Mouse (Mus musculus): ENCODE measurements around the gene Fbln2. TPM values are rescaled to one million over a fixed set of nuclear protein-coding genes. Genes with fewer than 3 reads are reported as not detected.
"Not testable (repeated sequence)": the region's sequence is repeated elsewhere in the genome, so short reads cannot be mapped to it uniquely, and the experiment has no call there.

The Fbln2 gene
- 6.2 and 6.5 TPM in 2 replicates for polyA plus RNA-seq (2015; fragmentation: Nextera tagmentation; extraction: Ambion mirVana)

- Histone ChIP-seq H3K27me3 (peaks cover 50% of the 10 kb centered on the region), H3K4me2 (peak within 1 kb of the TSS; percentile 43), H3K4me3 (replicated peaks) (peak within 1 kb of the TSS; percentile 20)
- H3K4me1 ChIP-seq (replicated peaks); H3K27ac ChIP-seq (replicated peaks); ATAC-seq (ENCODE audit: insufficient read depth); H3K36me3 ChIP-seq (replicated peaks); H3K9ac ChIP-seq; H3K9me3 ChIP-seq (replicated peaks): not testable (repeated sequence)
These were observed at the start of gene Fbln2 for GRCm38 (mm10) chr6:91212155-91212554. Gene Fbln2, plus strand, starts transcription at chr6:91212455.

- ATAC-seq (ENCODE audit: insufficient read depth) = peak; percentile 94
- Histone ChIP-seq H3K9ac (peak overlapping the region; percentile 56), H3K36me3 (replicated peaks) (0 out of 2 replicates have a peak, but pooled peaks cover 11% of the 10 kb centered on the region), H3K4me2 (peak overlapping the region; percentile 68), H3K27ac (replicated peaks) (peak overlapping the region; percentile 98), H3K27me3 (no peaks in the 10 kb centered on the region), H3K4me1 (replicated peaks) (peaks cover 87% of the 10 kb centered on the region), H3K4me3 (replicated peaks) (peak overlapping the region; percentile 26), H3K9me3 (replicated peaks) (no peaks in the 10 kb centered on the region)
- 13% methylated on average over 5 of the region's 5 CpGs for WGBS (ENCODE audit: insufficient replicate concordance)
These were observed 48.9 kb upstream of the Fbln2 start for GRCm38 (mm10) chr6:91163195-91163911.

GRCm38 (mm10) chr6:91164584-91164983, 47.7 kb upstream of the Fbln2 start:
- 77% methylated on average over 2 of the region's 2 CpGs for WGBS (ENCODE audit: insufficient replicate concordance)
- no peak overlapping the region for H3K4me2 ChIP-seq
- no peaks in the 10 kb centered on the region for H3K27me3 ChIP-seq
- H3K36me3 ChIP-seq (replicated peaks) = 0 out of 2 replicates have a peak, but pooled peaks cover 19% of the 10 kb centered on the region
- H3K27ac ChIP-seq (replicated peaks) = peak overlapping the region; percentile 98
- no peaks in the 10 kb centered on the region for H3K9me3 ChIP-seq (replicated peaks)
- peaks cover 75% of the 10 kb centered on the region for H3K4me1 ChIP-seq (replicated peaks)
- no peak for ATAC-seq (ENCODE audit: insufficient read depth)
- H3K4me3 ChIP-seq (replicated peaks) = no peak overlapping the region
- H3K9ac ChIP-seq = peak overlapping the region; percentile 46

GRCm38 (mm10) chr6:91165210-91165609, 47.0 kb upstream of the Fbln2 start:
- Histone ChIP-seq H3K9ac (peak overlapping the region; percentile 46; the same call in 1 of the 2 replicates), H3K9me3 (replicated peaks) (no peaks in the 10 kb centered on the region), H3K4me3 (replicated peaks) (no peak overlapping the region), H3K27me3 (no peaks in the 10 kb centered on the region), H3K4me1 (replicated peaks) (peaks cover 69% of the 10 kb centered on the region), H3K4me2 (no peak overlapping the region), H3K27ac (replicated peaks) (peak overlapping the region; percentile 98), H3K36me3 (replicated peaks) (0 out of 2 replicates have a peak, but pooled peaks cover 22% of the 10 kb centered on the region)
- 30% methylated on average over 3 of the region's 3 CpGs for WGBS (ENCODE audit: insufficient replicate concordance)
- no peak for ATAC-seq (ENCODE audit: insufficient read depth)

GRCm38 (mm10) chr6:91167828-91168227, 44.4 kb upstream of the Fbln2 start:
- H3K4me3 ChIP-seq (replicated peaks) = no peak overlapping the region
- 50% methylated on average over 3 of the region's 3 CpGs for WGBS (ENCODE audit: insufficient replicate concordance)
- H3K36me3 ChIP-seq (replicated peaks) = peaks cover 39% of the 10 kb centered on the region; the same call in 1 of the 2 replicates
- H3K9ac ChIP-seq = no peak overlapping the region
- peaks cover 42% of the 10 kb centered on the region for H3K4me1 ChIP-seq (replicated peaks)
- no peak for ATAC-seq (ENCODE audit: insufficient read depth)
- H3K4me2 ChIP-seq = no peak overlapping the region
- no peaks in the 10 kb centered on the region for H3K9me3 ChIP-seq (replicated peaks)
- no peaks in the 10 kb centered on the region for H3K27me3 ChIP-seq
- H3K27ac ChIP-seq (replicated peaks) = no peak overlapping the region

- ATAC-seq (ENCODE audit: insufficient read depth) = no peak
- Histone ChIP-seq H3K9me3 (replicated peaks) (no peaks in the 10 kb centered on the region), H3K9ac (no peak overlapping the region), H3K27ac (replicated peaks) (no peak overlapping the region), H3K36me3 (replicated peaks) (peaks cover 41% of the 10 kb centered on the region; the same call in 1 of the 2 replicates), H3K4me3 (replicated peaks) (no peak overlapping the region), H3K4me1 (replicated peaks) (peaks cover 39% of the 10 kb centered on the region), H3K27me3 (no peaks in the 10 kb centered on the region), H3K4me2 (no peak overlapping the region)
- WGBS (ENCODE audit: insufficient replicate concordance) = 74% methylated on average over 8 of the region's 8 CpGs
These were observed 43.1 kb upstream of the Fbln2 start for GRCm38 (mm10) chr6:91169129-91169528.

GRCm38 (mm10) chr6:91171396-91171895, 40.8 kb upstream of the Fbln2 start:
- peaks cover 32% of the 10 kb centered on the region; the same call in 1 of the 2 replicates for H3K36me3 ChIP-seq (replicated peaks)
- 51% methylated on average over 3 of the region's 3 CpGs for WGBS (ENCODE audit: insufficient replicate concordance)
- no peak overlapping the region for H3K27ac ChIP-seq (replicated peaks)
- no peak overlapping the region for H3K9ac ChIP-seq
- no peak overlapping the region for H3K4me3 ChIP-seq (replicated peaks)
- no peak overlapping the region for H3K4me2 ChIP-seq
- no peaks in the 10 kb centered on the region for H3K27me3 ChIP-seq
- peaks cover 16% of the 10 kb centered on the region for H3K4me1 ChIP-seq (replicated peaks)
- ATAC-seq (ENCODE audit: insufficient read depth) = no peak
- H3K9me3 ChIP-seq (replicated peaks) = no peaks in the 10 kb centered on the region

- peaks cover 13% of the 10 kb centered on the region for H3K4me1 ChIP-seq (replicated peaks)
- 38% methylated on average over 2 of the region's 2 CpGs for WGBS (ENCODE audit: insufficient replicate concordance)
- H3K36me3 ChIP-seq (replicated peaks) = peaks cover 30% of the 10 kb centered on the region; the same call in 1 of the 2 replicates
- H3K9me3 ChIP-seq (replicated peaks) = no peaks in the 10 kb centered on the region
- ATAC-seq (ENCODE audit: insufficient read depth) = no peak
- H3K27ac ChIP-seq (replicated peaks) = no peak overlapping the region
- no peaks in the 10 kb centered on the region for H3K27me3 ChIP-seq
- H3K4me2 ChIP-seq = no peak overlapping the region
- no peak overlapping the region for H3K4me3 ChIP-seq (replicated peaks)
- no peak overlapping the region for H3K9ac ChIP-seq
These were observed 39.9 kb upstream of the Fbln2 start for GRCm38 (mm10) chr6:91172381-91172780.

- no peak for ATAC-seq (ENCODE audit: insufficient read depth)
- WGBS (ENCODE audit: insufficient replicate concordance) = 32% methylated on average over 7 of the region's 7 CpGs
- H3K27ac ChIP-seq (replicated peaks) = no peak overlapping the region
These were observed 38.9 kb upstream of the Fbln2 start for GRCm38 (mm10) chr6:91173221-91173880.

GRCm38 (mm10) chr6:91174211-91174610, 38.0 kb upstream of the Fbln2 start:
- Histone ChIP-seq H3K4me2 (no peak overlapping the region), H3K4me3 (replicated peaks) (no peak overlapping the region), H3K9me3 (replicated peaks) (no peaks in the 10 kb centered on the region), H3K9ac (no peak overlapping the region), H3K27ac (replicated peaks) (no peak overlapping the region), H3K4me1 (replicated peaks) (peaks cover 14% of the 10 kb centered on the region), H3K36me3 (replicated peaks) (peaks cover 26% of the 10 kb centered on the region; the same call in 1 of the 2 replicates), H3K27me3 (no peaks in the 10 kb centered on the region)
- WGBS (ENCODE audit: insufficient replicate concordance) = 78% methylated on average over 3 of the region's 3 CpGs
- no peak for ATAC-seq (ENCODE audit: insufficient read depth)

More at GRCm38 (mm10) chr6:91173221-91173880, 38.9 kb upstream of the Fbln2 start:
- H3K36me3 ChIP-seq (replicated peaks) = peaks cover 30% of the 10 kb centered on the region; the same call in 1 of the 2 replicates
- H3K4me1 ChIP-seq (replicated peaks) = peaks cover 14% of the 10 kb centered on the region
- no peak overlapping the region for H3K9ac ChIP-seq
- H3K9me3 ChIP-seq (replicated peaks) = no peaks in the 10 kb centered on the region
- H3K27me3 ChIP-seq = no peaks in the 10 kb centered on the region
- H3K4me2 ChIP-seq = no peak overlapping the region
- H3K4me3 ChIP-seq (replicated peaks) = no peak overlapping the region

- ATAC-seq (ENCODE audit: insufficient read depth) = no peak
- WGBS (ENCODE audit: insufficient replicate concordance) = 53% methylated on average over 9 of the region's 9 CpGs
- Histone ChIP-seq H3K4me1 (replicated peaks) (peaks cover 15% of the 10 kb centered on the region), H3K36me3 (replicated peaks) (no peaks in the 10 kb centered on the region), H3K4me2 (no peak overlapping the region), H3K9me3 (replicated peaks) (no peaks in the 10 kb centered on the region), H3K27ac (replicated peaks) (no peak overlapping the region), H3K9ac (no peak overlapping the region), H3K4me3 (replicated peaks) (no peak overlapping the region), H3K27me3 (peaks cover 10% of the 10 kb centered on the region)
These were observed 31.5 kb upstream of the Fbln2 start for GRCm38 (mm10) chr6:91180767-91181171.
